Mouse (Mus musculus) CH12.LX (cell line): ENCODE measurements around the gene Polr3k. TPM values are rescaled to one million over a fixed set of nuclear protein-coding genes. Genes with fewer than 3 reads are reported as not detected.

ENCODE experiments used
- DNase-seq: peaks from one replicate; pipeline ENCODE4 v3.0.0-alpha.2; 2013; ENCODE audit errors: extremely low read depth
- H3K27ac ChIP-seq: 2 replicates; pipeline ENCODE4 v1.5.1; 2012; ENCODE audit warnings: low read depth, mild to moderate bottlenecking, control low read depth, moderate library complexity; ENCODE audit not compliant: insufficient read depth
- H3K27me3 ChIP-seq: replicated peaks from 2 replicates; pipeline ENCODE3; 2012; ENCODE audit warnings: inconsistent platforms
- H3K36me3 ChIP-seq, 2 experiments: replicated peaks in 1 of 2; 2 replicates each; pipeline versions ENCODE3 to v1.6.1; 2012; ENCODE audit warnings: inconsistent platforms in 1 of 2, low read length in 1 of 2, mild to moderate bottlenecking in 1 of 2, mixed read lengths in 1 of 2, moderate library complexity in 1 of 2; ENCODE audit not compliant: control insufficient read depth in 1 of 2, insufficient read depth in 1 of 2
- H3K4me1 ChIP-seq, 2 experiments: 2 replicates each; pipeline ENCODE4 v1.6.1; 2012; ENCODE audit warnings: inconsistent platforms in 1 of 2, moderate library complexity in 1 of 2; ENCODE audit not compliant: insufficient read depth in 2 of 2, control insufficient read depth in 1 of 2
- H3K4me2 ChIP-seq: 2 replicates; pipeline ENCODE4 v1.6.1; 2012; ENCODE audit warnings: low read depth, mild to moderate bottlenecking, control low read depth; ENCODE audit not compliant: poor library complexity, insufficient read depth, severe bottlenecking
- H3K4me3 ChIP-seq, 3 experiments: fragments of 150-350 bp in 1 of 3; sonication (generic) in 1 of 3; replicated peaks in 1 of 3; 2 replicates each; pipeline versions ENCODE3 to v1.5.1; 2011 to 2012; ENCODE audit warnings: low read depth in 2 of 3, low read length in 2 of 3, mild to moderate bottlenecking in 2 of 3, moderate library complexity in 2 of 3, control low read depth in 1 of 3, improper control_type of control experiment in 1 of 3, inconsistent platforms in 1 of 3, mixed read lengths in 1 of 3; ENCODE audit not compliant: poor library complexity in 1 of 3
- H3K79me2 ChIP-seq: replicated peaks from 2 replicates; pipeline ENCODE4 v1.6.1; 2012; ENCODE audit warnings: mild to moderate bottlenecking, moderate library complexity; ENCODE audit not compliant: control insufficient read depth, poor library complexity, insufficient read depth, severe bottlenecking; ENCODE audit errors: extremely low read depth
- H3K9ac ChIP-seq: 2 replicates; pipeline ENCODE4 v1.6.1; 2012; ENCODE audit warnings: low read depth, mild to moderate bottlenecking, control low read depth, moderate library complexity; ENCODE audit not compliant: insufficient read depth
- H3K9me3 ChIP-seq: replicated peaks from 2 replicates; pipeline ENCODE3; 2012; ENCODE audit warnings: low read length, inconsistent platforms, mixed read lengths
- CHD2 ChIP-seq: IDR thresholded peaks from 2 replicates; pipeline ENCODE4 v1.6.1; 2011; ENCODE audit warnings: low read length, improper control_type of control experiment
- CTCF ChIP-seq, 2 experiments: IDR thresholded peaks in 1 of 2; conservative IDR thresholded peaks in 1 of 2; 2 replicates each; pipeline ENCODE4 v1.5.1; 2011 to 2012; ENCODE audit warnings: low read depth in 2 of 2, low read length in 2 of 2, improper control_type of control experiment in 1 of 2, inconsistent platforms in 1 of 2, mild to moderate bottlenecking in 1 of 2, moderate library complexity in 1 of 2
- ETS1 ChIP-seq: conservative IDR thresholded peaks from 2 replicates; pipeline ENCODE4 v1.6.1; 2012; ENCODE audit warnings: low read depth, mild to moderate bottlenecking, inconsistent platforms, low read length, improper control_type of control experiment, moderate library complexity
- IRF4 ChIP-seq: IDR thresholded peaks from 2 replicates; pipeline ENCODE4 v1.6.1; 2014; ENCODE audit warnings: low read depth, mild to moderate bottlenecking, inconsistent platforms, low read length, improper control_type of control experiment
- JUN ChIP-seq: IDR thresholded peaks from 2 replicates; pipeline ENCODE4 v1.6.1; 2011; ENCODE audit warnings: low read depth, mild to moderate bottlenecking, low read length, improper control_type of control experiment, moderate library complexity; ENCODE audit not compliant: insufficient read depth
- MAX ChIP-seq: IDR thresholded peaks from 2 replicates; pipeline ENCODE4 v1.6.1; 2011; ENCODE audit warnings: low read length, improper control_type of control experiment
- MXI1 ChIP-seq: IDR thresholded peaks from 2 replicates; pipeline ENCODE4 v1.6.1; 2011; ENCODE audit warnings: mild to moderate bottlenecking, low read depth, low read length, improper control_type of control experiment
- MYC ChIP-seq: IDR thresholded peaks from 2 replicates; pipeline ENCODE4 v1.6.1; 2011; ENCODE audit warnings: low read depth, mild to moderate bottlenecking, improper control_type of control experiment, low read length
- NRF1 ChIP-seq: IDR thresholded peaks from 2 replicates; pipeline ENCODE4 v1.6.1; 2014; ENCODE audit warnings: low read depth, mild to moderate bottlenecking, inconsistent platforms, low read length, improper control_type of control experiment, moderate library complexity
- POLR2A ChIP-seq: IDR thresholded peaks from 2 replicates; pipeline ENCODE4 v1.6.1; 2011; ENCODE audit warnings: low read depth, mild to moderate bottlenecking, improper control_type of control experiment, low read length
- RAD21 ChIP-seq: IDR thresholded peaks from 2 replicates; pipeline ENCODE4 v1.6.1; 2011; ENCODE audit warnings: low read depth, mild to moderate bottlenecking, low read length, improper control_type of control experiment, moderate library complexity
- RCOR1 ChIP-seq: conservative IDR thresholded peaks from 2 replicates; pipeline ENCODE4 v1.6.1; 2012; ENCODE audit warnings: low read depth, mild to moderate bottlenecking, inconsistent platforms, low read length, improper control_type of control experiment
- SIN3A ChIP-seq: IDR thresholded peaks from 2 replicates; pipeline ENCODE4 v1.6.1; 2012; ENCODE audit warnings: low read length, improper control_type of control experiment, inconsistent platforms
- SMC3 ChIP-seq: IDR thresholded peaks from 2 replicates; pipeline ENCODE4 v1.6.1; 2011; ENCODE audit warnings: low read depth, low read length, improper control_type of control experiment
- ZC3H11A ChIP-seq: IDR thresholded peaks from 2 replicates; pipeline ENCODE4 v1.6.1; 2012; ENCODE audit warnings: low read depth, mild to moderate bottlenecking, inconsistent platforms, low read length, improper control_type of control experiment
- dilution Hi-C: fragments of 300-500 bp; cut with MboI; formaldehyde crosslinking; loops from 2 replicates; pipeline ENCODE4 v1.14.3; 2020; ENCODE audit warnings: low sequenced_read_pairs; ENCODE audit not compliant: extremely low pct_unique_long_range_greater_than_20kb, extremely low pct_ligation_motif_present
- in situ Hi-C: fragments of 300-500 bp; cut with MboI; formaldehyde crosslinking; loops from 3 replicates; pipeline ENCODE4 v1.14.3; 2019; ENCODE audit warnings: low sequenced_read_pairs, low pct_ligation_motif_present, low pct_unique_long_range_greater_than_20kb, mixed read lengths
- polyA plus RNA-seq: library from polyadenylated mRNA; unstranded; fragments of >175 nt; gene quantifications from 2 replicates; pipeline ENCODE4 v1.2.1, GENCODE M21; 2012; ENCODE audit warnings: low read depth; ENCODE audit not compliant: insufficient read length
- total RNA-seq, 2 experiments: library from RNA; depleted of rRNA; stranded (reverse); fragments of 300-350 nt in 1 of 2; fragments of >200 nt in 1 of 2; gene quantifications; 2 replicates each; pipeline ENCODE4 v1.2.3; 2012 to 2014

The Polr3k gene
- total and polyA plus RNA-seq, 3 experiments, result 28.5 to 50.7 (median 38.3) TPM

GRCm38 (mm10) chr2:181864536-181864860, 361 bp downstream of the Polr3k start:
- Histone ChIP-seq H3K27ac (0 out of 2 replicates have a peak overlapping the region, but pooled peaks have one; percentile 5), H3K4me1 (peaks cover 2 to 21% of the 10 kb centered on the region in 2 experiments; a peak in 2 of 4 replicates), H3K4me3 (peak overlapping the region; percentile 78 to 91 (median 84)), H3K9me3 (no peaks in the 10 kb centered on the region), H3K9ac (peak overlapping the region; percentile 82), H3K27me3 (no peaks in the 10 kb centered on the region), H3K36me3 (peaks cover 11 to 20% of the 10 kb centered on the region in 2 experiments), H3K4me2 (peak overlapping the region; percentile 100), H3K79me2 (peaks cover 13% of the 10 kb centered on the region)
- TF ChIP-seq RCOR1 (no peak; the same call in 1 of the 2 replicates), POLR2A (no peak), SIN3A (peak; percentile 19; the same call in 1 of the 2 replicates), MYC (0 out of 2 replicates have a peak, but pooled peaks have one; percentile 26), MXI1 (0 out of 2 replicates have a peak, but pooled peaks have one; percentile 18), CHD2 (no peak)
- no peak for DNase-seq
- dilution Hi-C loops, result no loop called here
- in situ Hi-C loops, result no loop called here

DNA sequence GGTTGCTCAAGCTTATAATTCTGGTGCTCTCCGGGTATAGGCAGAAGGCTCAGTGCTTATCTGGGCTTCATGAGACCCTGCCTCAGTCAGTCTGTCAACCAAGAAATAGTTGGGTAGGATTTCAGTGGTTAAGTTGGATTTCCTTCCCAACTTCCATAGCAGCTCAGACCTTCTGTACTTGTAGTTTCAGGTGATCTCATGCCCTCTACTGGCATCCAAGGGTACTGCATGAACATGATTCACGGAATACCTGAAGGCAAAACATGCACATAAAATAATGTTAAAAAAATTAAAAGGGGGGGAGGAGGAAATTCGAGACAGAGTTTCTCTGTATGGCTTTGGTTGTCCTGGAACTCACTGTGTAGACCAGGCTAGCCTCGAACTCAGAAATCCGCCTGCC, 2.8 kb downstream of the Polr3k start:
- peaks cover 14 to 32% of the 10 kb centered on the region in 2 experiments for H3K36me3 ChIP-seq
- H3K4me1 ChIP-seq, result peaks cover 2 to 26% of the 10 kb centered on the region in 2 experiments; a peak in 2 of 4 replicates
- H3K9me3 ChIP-seq, result no peaks in the 10 kb centered on the region
- H3K79me2 ChIP-seq, result peaks cover 13% of the 10 kb centered on the region
- TF ChIP-seq ETS1 (no peak), RAD21 (peak; percentile 76), MAX (no peak), CTCF (conservative IDR thresholded peaks at IDR 0.05 in 1 of 2, IDR thresholded peaks at IDR 0.05 in 1 of 2; ENCODE audit: low read depth in 2 of 2, low read length in 2 of 2) (peak; percentile 80 to 88), MYC (no peak), ZC3H11A (no peak; the same call in 1 of the 2 replicates), SMC3 (peak; percentile 73), IRF4 (peak; percentile 20; the same call in 1 of the 2 replicates), NRF1 (no peak), JUN (no peak)
- TF ChIP-seq, all 38 proteins: peak for 4
- peak; percentile 64 for DNase-seq
- Histone ChIP-seq H3K27me3 (no peaks in the 10 kb centered on the region), H3K9ac (no peak overlapping the region), H3K4me2 (no peak overlapping the region), H3K4me3 (no peak overlapping the region), H3K27ac (no peak overlapping the region)
- dilution Hi-C loops, result no loop called here
- in situ Hi-C loops, result loop anchor here (5.0 kb wide), 1 partner anchor 145 kb away; no protein-coding TSS in a partner anchor
